Mouse (Mus musculus): ENCODE data around the gene Gpr137. TPM values are rescaled to one million over a fixed set of nuclear protein-coding genes. Genes with fewer than 3 reads are reported as not detected.

Gpr137 gene
- polyA plus RNA-seq, 1 experiment = 97.8 TPM

- TF ChIP-seq CTCF (IDR thresholded peaks at IDR 0.05; ENCODE audit: extremely low read depth, insufficient read length, insufficient replicate concordance, low read depth, low read length) (peak; percentile 10; the same call in 1 of the 2 replicates), POLR2A (IDR thresholded peaks at IDR 0.05; ENCODE audit: low read depth, low read length) (peak; percentile 77)
- peaks cover 60% of the 10 kb centered on the region for H3K36me3 ChIP-seq (ENCODE audit: control insufficient read depth, insufficient read depth, low read length)
- no peaks in the 10 kb centered on the region for H3K27me3 ChIP-seq (ENCODE audit: control insufficient read depth, insufficient read depth, low read length)
- peak within 1 kb of the TSS; percentile 97 for H3K27ac ChIP-seq (ENCODE audit: insufficient read depth, low read depth, low read length)
- H3K4me1 ChIP-seq (ENCODE audit: control insufficient read depth, insufficient read depth, insufficient read length, low read length) = peaks cover 2% of the 10 kb centered on the region
- WGBS = under 1% methylated on average over 65 of the region's 65 CpGs
- peak within 1 kb of the TSS; percentile 65 for H3K4me3 ChIP-seq (ENCODE audit: low read depth, low read length)
These were observed 32.6 kb downstream of the Gpr137 start, which contains the start of the genes Trmt112 and Prdx5 for GRCm38 (mm10) chr19:6909507-6910289. Gene Trmt112 (plus strand): TSS chr19:6909698. Gene Prdx5 (minus strand): TSS chr19:6910106.

DNA sequence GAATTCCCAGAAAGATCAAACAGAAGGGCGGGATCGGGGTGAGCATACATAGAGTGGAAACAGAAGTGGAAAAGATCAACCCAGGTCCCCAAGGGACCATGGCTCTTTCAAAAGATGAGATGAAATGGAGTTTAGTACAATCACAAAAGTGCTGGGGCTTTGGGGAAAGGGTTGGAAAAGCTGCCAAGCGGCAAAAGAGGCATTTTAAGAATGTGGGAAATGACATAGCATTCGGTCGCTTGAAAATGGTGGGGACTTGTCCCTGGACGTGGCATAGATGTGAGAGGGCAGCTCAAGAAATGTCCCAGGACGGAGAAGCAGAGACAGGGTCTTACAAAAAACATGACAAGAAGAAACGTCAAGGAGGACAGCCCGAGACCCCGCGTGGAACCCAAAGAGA, 33.3 kb downstream of the Gpr137 start:
- 1% methylated on average over 11 of the region's 11 CpGs for WGBS
- no peak for TF ChIP-seq POLR2A (IDR thresholded peaks at IDR 0.05; ENCODE audit: low read depth, low read length)
- no peak for TF ChIP-seq CTCF (IDR thresholded peaks at IDR 0.05; ENCODE audit: extremely low read depth, insufficient read length, insufficient replicate concordance, low read depth, low read length)
- peak overlapping the region; percentile 65 for H3K4me3 ChIP-seq (ENCODE audit: low read depth, low read length)
- H3K27me3 ChIP-seq (ENCODE audit: control insufficient read depth, insufficient read depth, low read length) = no peaks in the 10 kb centered on the region
- peaks cover 2% of the 10 kb centered on the region for H3K4me1 ChIP-seq (ENCODE audit: control insufficient read depth, insufficient read depth, insufficient read length, low read length)
- H3K36me3 ChIP-seq (ENCODE audit: control insufficient read depth, insufficient read depth, low read length) = peaks cover 57% of the 10 kb centered on the region
- H3K27ac ChIP-seq (ENCODE audit: insufficient read depth, low read depth, low read length) = peak overlapping the region; percentile 97

DNA sequence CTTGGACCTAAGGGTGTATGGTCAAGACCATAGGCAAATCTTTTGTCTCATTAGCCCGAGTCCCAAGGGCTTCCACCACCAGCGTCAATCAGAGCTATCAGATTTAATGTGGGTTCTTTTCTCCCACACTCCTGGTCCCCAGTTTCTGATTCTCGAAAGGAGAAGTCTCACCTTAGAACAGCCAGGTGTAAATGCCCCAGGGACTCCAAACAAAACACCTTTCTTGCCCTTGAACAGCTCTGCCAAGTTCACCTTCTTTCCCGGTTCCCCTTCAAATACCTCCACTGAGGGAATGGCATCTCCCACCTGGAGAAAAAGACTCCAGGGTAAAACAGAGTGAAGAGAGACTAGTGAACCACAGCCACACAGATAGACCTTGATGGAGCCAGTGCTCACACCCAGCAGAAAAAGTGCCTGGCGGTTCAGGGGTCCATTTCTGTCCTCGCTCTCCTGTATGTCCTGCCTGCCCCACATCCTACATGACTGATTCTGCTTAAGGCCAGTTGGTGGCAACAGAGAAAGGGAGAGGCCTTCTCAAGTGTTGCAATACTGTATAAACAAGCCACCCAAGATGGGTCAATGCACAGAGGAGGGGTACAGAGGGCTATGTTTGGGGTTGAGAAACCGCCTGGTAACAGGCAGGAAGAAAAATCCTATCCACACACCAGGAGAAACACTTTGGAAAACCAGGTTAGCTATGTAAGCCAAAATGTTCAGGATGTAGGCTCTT, 34.3 kb downstream of the Gpr137 start:
- peaks cover 47% of the 10 kb centered on the region for H3K36me3 ChIP-seq (ENCODE audit: control insufficient read depth, insufficient read depth, low read length)
- 76% methylated on average over 7 of the region's 7 CpGs for WGBS
- H3K4me3 ChIP-seq (ENCODE audit: low read depth, low read length) = peak overlapping the region; percentile 65
- TF ChIP-seq CTCF (IDR thresholded peaks at IDR 0.05; ENCODE audit: extremely low read depth, insufficient read length, insufficient replicate concordance, low read depth, low read length) (no peak), POLR2A (IDR thresholded peaks at IDR 0.05; ENCODE audit: low read depth, low read length) (no peak)
- peaks cover 2% of the 10 kb centered on the region for H3K4me1 ChIP-seq (ENCODE audit: control insufficient read depth, insufficient read depth, insufficient read length, low read length)
- peak overlapping the region; percentile 19; the same call in 1 of the 2 replicates for H3K27ac ChIP-seq (ENCODE audit: insufficient read depth, low read depth, low read length)
- no peaks in the 10 kb centered on the region for H3K27me3 ChIP-seq (ENCODE audit: control insufficient read depth, insufficient read depth, low read length)

DNA sequence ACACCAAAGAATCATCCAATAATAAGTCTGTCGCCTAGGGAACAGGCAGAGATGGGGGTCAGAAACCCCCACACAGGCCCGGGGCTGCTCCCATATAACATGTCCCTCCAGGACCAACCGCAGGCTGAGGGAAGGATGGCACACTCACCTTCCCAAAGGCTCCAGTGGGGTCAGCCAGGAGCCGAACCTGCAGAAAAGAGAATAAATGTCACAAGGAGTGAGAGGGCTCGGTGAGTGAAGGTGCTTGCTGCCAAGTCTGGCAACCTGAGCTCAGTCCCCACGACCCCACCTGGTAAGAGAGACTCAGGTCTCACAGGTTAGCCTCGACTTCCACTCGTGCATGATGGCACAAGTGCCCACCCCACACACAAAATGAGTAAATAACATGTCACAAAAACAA, 35.2 kb downstream of the Gpr137 start:
- peaks cover 2% of the 10 kb centered on the region for H3K4me1 ChIP-seq (ENCODE audit: control insufficient read depth, insufficient read depth, insufficient read length, low read length)
- no peak overlapping the region for H3K27ac ChIP-seq (ENCODE audit: insufficient read depth, low read depth, low read length)
- H3K27me3 ChIP-seq (ENCODE audit: control insufficient read depth, insufficient read depth, low read length) = no peaks in the 10 kb centered on the region
- TF ChIP-seq CTCF (IDR thresholded peaks at IDR 0.05; ENCODE audit: extremely low read depth, insufficient read length, insufficient replicate concordance, low read depth, low read length) = no peak
- no peak for TF ChIP-seq POLR2A (IDR thresholded peaks at IDR 0.05; ENCODE audit: low read depth, low read length)
- H3K36me3 ChIP-seq (ENCODE audit: control insufficient read depth, insufficient read depth, low read length) = peaks cover 38% of the 10 kb centered on the region
- 90% methylated on average over 8 of the region's 8 CpGs for WGBS
- H3K4me3 ChIP-seq (ENCODE audit: low read depth, low read length) = 0 out of 2 replicates have a peak overlapping the region, but pooled peaks have one; percentile 9

- 76% methylated on average over 3 of the region's 3 CpGs for WGBS
- Histone ChIP-seq H3K4me3 (ENCODE audit: low read depth, low read length) (no peak overlapping the region), H3K36me3 (ENCODE audit: control insufficient read depth, insufficient read depth, low read length) (peaks cover 29% of the 10 kb centered on the region), H3K27me3 (ENCODE audit: control insufficient read depth, insufficient read depth, low read length) (no peaks in the 10 kb centered on the region), H3K4me1 (ENCODE audit: control insufficient read depth, insufficient read depth, insufficient read length, low read length) (peaks cover 2% of the 10 kb centered on the region), H3K27ac (ENCODE audit: insufficient read depth, low read depth, low read length) (no peak overlapping the region)
- TF ChIP-seq POLR2A (IDR thresholded peaks at IDR 0.05; ENCODE audit: low read depth, low read length) = no peak
- TF ChIP-seq CTCF (IDR thresholded peaks at IDR 0.05; ENCODE audit: extremely low read depth, insufficient read length, insufficient replicate concordance, low read depth, low read length) = no peak
These were observed 36.1 kb downstream of the Gpr137 start for GRCm38 (mm10) chr19:6906199-6906598.

DNA sequence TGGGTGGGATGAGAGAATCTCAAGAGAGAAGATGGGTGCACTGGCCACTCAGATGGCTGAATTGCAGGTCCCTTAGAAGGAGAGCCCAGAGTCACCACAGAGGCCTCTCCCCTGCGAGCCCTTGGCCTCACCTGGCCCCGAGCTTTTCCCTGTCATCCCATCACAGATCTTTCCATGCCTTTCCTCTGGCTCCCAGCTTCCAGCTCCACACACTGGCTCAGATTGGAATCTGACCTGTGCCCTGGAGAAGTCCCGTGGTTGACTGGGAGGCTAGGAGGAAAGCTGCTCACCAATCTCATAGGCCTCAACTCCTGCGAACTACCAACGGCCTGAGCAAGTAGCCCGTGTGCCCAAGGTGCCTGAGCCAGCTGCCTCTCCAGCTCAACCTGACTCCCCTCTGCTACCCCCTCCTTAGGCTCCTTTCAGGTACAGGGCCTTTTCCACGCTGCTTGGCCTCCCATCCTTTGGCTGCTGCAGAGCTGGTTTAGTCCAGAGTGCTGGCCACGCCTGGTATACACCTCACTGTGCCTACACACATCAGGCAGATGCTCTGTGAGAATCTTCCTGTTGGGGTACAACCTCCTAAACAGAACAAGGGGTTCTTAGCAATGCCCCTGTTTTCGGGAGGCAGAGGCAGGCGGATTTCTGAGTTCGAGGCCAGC, 36.7 kb downstream of the Gpr137 start:
- WGBS = 92% methylated on average over 11 of the region's 11 CpGs
- H3K27ac ChIP-seq (ENCODE audit: insufficient read depth, low read depth, low read length) = no peak overlapping the region

More for the DNA sequence above, 36.7 kb downstream of the Gpr137 start:
- H3K4me3 ChIP-seq (ENCODE audit: low read depth, low read length) = no peak overlapping the region
- peaks cover 2% of the 10 kb centered on the region for H3K4me1 ChIP-seq (ENCODE audit: control insufficient read depth, insufficient read depth, insufficient read length, low read length)
- peaks cover 26% of the 10 kb centered on the region for H3K36me3 ChIP-seq (ENCODE audit: control insufficient read depth, insufficient read depth, low read length)
- TF ChIP-seq CTCF (IDR thresholded peaks at IDR 0.05; ENCODE audit: extremely low read depth, insufficient read length, insufficient replicate concordance, low read depth, low read length) = no peak
- TF ChIP-seq POLR2A (IDR thresholded peaks at IDR 0.05; ENCODE audit: low read depth, low read length) = no peak
- H3K27me3 ChIP-seq (ENCODE audit: control insufficient read depth, insufficient read depth, low read length) = no peaks in the 10 kb centered on the region
